Mouse (Mus musculus) heart, postnatal 36 days (tissue): ENCODE measurements around the gene Olig2. TPM values are rescaled to one million over a fixed set of nuclear protein-coding genes. Genes with fewer than 3 reads are reported as not detected.

Experiments used
- DNase-seq, 2 experiments: peaks; one replicate each; pipeline ENCODE4 v3.0.0; 2021 to 2022
- intact Hi-C: fragments of 180-260 bp; cut with DNase I; formaldehyde crosslinking; loops from one replicate; pipeline ENCODE4 v1.15.1; 2025
- total RNA-seq, 2 experiments: library from RNA; stranded (reverse); gene quantifications; 2 replicates each; pipeline ENCODE4 v1.2.3; 2021

Gene Olig2
- not detected for total RNA-seq

- intact Hi-C loops, result no loop called here
- no peak for DNase-seq
Measured at GRCm38 (mm10) chr16:91225233-91226037, at the start of gene Olig2. Olig2 (plus strand) TSS chr16:91225457.

- DNase-seq, result no peak
- intact Hi-C loops, result no loop called here
Measured at GRCm38 (mm10) chr16:91175892-91176291, 49.4 kb upstream of the Olig2 start.

- no peak for DNase-seq
- intact Hi-C loops, result no loop called here
Measured at GRCm38 (mm10) chr16:91187046-91187445, 38.2 kb upstream of the Olig2 start.

- no peak for DNase-seq
- intact Hi-C loops, result no loop called here
Measured at GRCm38 (mm10) chr16:91187662-91188061, 37.6 kb upstream of the Olig2 start.

GRCm38 (mm10) chr16:91188304-91188703 is 37.0 kb upstream of the Olig2 start:
- no peak for DNase-seq
- intact Hi-C loops, result no loop called here

- DNase-seq, result no peak
Measured at GRCm38 (mm10) chr16:91191233-91191632, 34.0 kb upstream of the Olig2 start.

GRCm38 (mm10) chr16:91191663-91192237 is 33.5 kb upstream of the Olig2 start:
- DNase-seq, result no peak

More at GRCm38 (mm10) chr16:91191233-91191632, 34.0 kb upstream of the Olig2 start:
- intact Hi-C loops, result no loop called here

GRCm38 (mm10) chr16:91192672-91193354 is 32.4 kb upstream of the Olig2 start:
- DNase-seq, result no peak
- intact Hi-C loops, result no loop called here

More at GRCm38 (mm10) chr16:91191663-91192237, 33.5 kb upstream of the Olig2 start:
- intact Hi-C loops, result no loop called here

GRCm38 (mm10) chr16:91199815-91200214 is 25.4 kb upstream of the Olig2 start:
- intact Hi-C loops, result no loop called here
- DNase-seq, result no peak

GRCm38 (mm10) chr16:91202989-91203388 is 22.3 kb upstream of the Olig2 start:
- DNase-seq, result no peak
- intact Hi-C loops, result no loop called here

- intact Hi-C loops, result no loop called here
Measured at GRCm38 (mm10) chr16:91206371-91206770, 18.9 kb upstream of the Olig2 start.

GRCm38 (mm10) chr16:91217077-91217476 is 8.2 kb upstream of the Olig2 start:
- intact Hi-C loops, result no loop called here

More at GRCm38 (mm10) chr16:91206371-91206770, 18.9 kb upstream of the Olig2 start:
- DNase-seq, result no peak

GRCm38 (mm10) chr16:91217948-91218347 is 7.3 kb upstream of the Olig2 start:
- intact Hi-C loops, result no loop called here
- DNase-seq, result no peak

More at GRCm38 (mm10) chr16:91217077-91217476, 8.2 kb upstream of the Olig2 start:
- no peak for DNase-seq

GRCm38 (mm10) chr16:91219246-91219645 is 6.0 kb upstream of the Olig2 start:
- intact Hi-C loops, result no loop called here
- no peak for DNase-seq

GRCm38 (mm10) chr16:91222171-91222642 is 3.0 kb upstream of the Olig2 start:
- intact Hi-C loops, result no loop called here
- DNase-seq, result no peak

GRCm38 (mm10) chr16:91222643-91223271 is 2.5 kb upstream of the Olig2 start:
- no peak for DNase-seq
- intact Hi-C loops, result no loop called here

- no peak for DNase-seq
- intact Hi-C loops, result no loop called here
Measured at GRCm38 (mm10) chr16:91223327-91224067, 1.8 kb upstream of the Olig2 start.

GRCm38 (mm10) chr16:91224068-91224402 is 1.2 kb upstream of the Olig2 start:
- DNase-seq, result no peak
- intact Hi-C loops, result no loop called here

GRCm38 (mm10) chr16:91224481-91225232 is 600 bp upstream of the Olig2 start:
- intact Hi-C loops, result no loop called here
- no peak for DNase-seq
